Mouse (Mus musculus) ES-Bruce4 (cell line): Measurements from ENCODE around the gene Ddx42. TPM values are rescaled to one million over a fixed set of nuclear protein-coding genes. Genes with fewer than 3 reads are reported as not detected.

Experiments used
- H3K27ac ChIP-seq: 2 replicates; pipeline ENCODE4 v1.5.1; 2012; ENCODE audit warnings: low read length, inconsistent platforms; ENCODE audit not compliant: insufficient read depth
- H3K27me3 ChIP-seq: 2 replicates; pipeline ENCODE4 v1.6.1; 2012; ENCODE audit warnings: mild to moderate bottlenecking, low read length, inconsistent platforms; ENCODE audit not compliant: control insufficient read depth, poor library complexity, insufficient read depth, severe bottlenecking
- H3K36me3 ChIP-seq: 2 replicates; pipeline ENCODE4 v1.6.1; 2012; ENCODE audit warnings: inconsistent platforms, mild to moderate bottlenecking, low read length, moderate library complexity; ENCODE audit not compliant: control insufficient read depth, poor library complexity, insufficient read depth, severe bottlenecking
- H3K4me1 ChIP-seq: one replicate; pipeline ENCODE4 v1.8.1; 2011; ENCODE audit warnings: low read length; ENCODE audit not compliant: control insufficient read depth, insufficient read depth
- H3K4me3 ChIP-seq: 2 replicates; pipeline ENCODE4 v1.5.1; 2011; ENCODE audit warnings: low read depth, mild to moderate bottlenecking, low read length
- H3K9ac ChIP-seq: 2 replicates; pipeline ENCODE4 v1.6.1; 2012; ENCODE audit warnings: low read depth, mild to moderate bottlenecking, inconsistent platforms; ENCODE audit not compliant: poor library complexity, severe bottlenecking
- H3K9me3 ChIP-seq: replicated peaks from 2 replicates; pipeline ENCODE4 v1.6.1; 2012; ENCODE audit warnings: mild to moderate bottlenecking, low read length, inconsistent platforms; ENCODE audit not compliant: control insufficient read depth, poor library complexity, insufficient read depth, severe bottlenecking
- CTCF ChIP-seq: IDR thresholded peaks from one replicate; pipeline ENCODE4 v1.8.1; 2011; ENCODE audit warnings: low read depth, low read length
- EP300 ChIP-seq: IDR thresholded peaks from 2 replicates; pipeline ENCODE4 v1.6.1; 2011; ENCODE audit warnings: low read depth, low read length; ENCODE audit not compliant: insufficient read depth
- POLR2A ChIP-seq: IDR thresholded peaks from one replicate; pipeline ENCODE4 v1.8.1; 2011; ENCODE audit warnings: low read length; ENCODE audit not compliant: insufficient read depth
- polyA plus RNA-seq: library from polyadenylated mRNA; stranded (reverse); fragments of >200 nt; gene quantifications from 2 replicates; pipeline ENCODE4 v1.2.4, GENCODE M21; 2011; ENCODE audit warnings: low read depth; ENCODE audit not compliant: missing spikeins, insufficient read depth, insufficient read length

The Ddx42 gene
- polyA plus RNA-seq, 1 experiment: 75.4 TPM

DNA sequence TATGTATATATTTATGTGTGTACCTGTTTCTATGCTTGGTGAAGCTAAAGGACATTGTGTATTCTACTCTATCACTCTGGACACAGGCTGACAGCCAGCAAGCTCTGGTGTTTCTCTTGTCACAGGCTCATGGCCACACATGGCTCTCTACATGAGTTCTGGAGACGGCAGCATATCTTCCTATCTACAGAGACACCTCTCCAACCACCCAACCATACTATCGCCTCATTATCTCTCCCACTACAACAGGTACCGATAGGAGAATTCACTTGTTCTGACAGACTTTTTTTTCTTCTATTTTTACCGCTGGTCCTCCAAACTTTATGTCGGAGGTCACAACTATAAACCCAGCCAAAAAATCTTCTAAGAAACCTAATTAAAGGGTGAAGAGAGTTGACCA lies 24.5 kb upstream of the Ddx42 start:
- H3K9ac ChIP-seq: peak overlapping the region; percentile 86
- no peak for TF ChIP-seq POLR2A
- TF ChIP-seq EP300: no peak
- no peak for TF ChIP-seq CTCF
- H3K9me3 ChIP-seq: no peaks in the 10 kb centered on the region
- no peaks in the 10 kb centered on the region for H3K4me1 ChIP-seq
- no peaks in the 10 kb centered on the region for H3K27me3 ChIP-seq
- H3K4me3 ChIP-seq: no peak overlapping the region
- H3K27ac ChIP-seq: no peak overlapping the region
- H3K36me3 ChIP-seq: no peaks in the 10 kb centered on the region

DNA sequence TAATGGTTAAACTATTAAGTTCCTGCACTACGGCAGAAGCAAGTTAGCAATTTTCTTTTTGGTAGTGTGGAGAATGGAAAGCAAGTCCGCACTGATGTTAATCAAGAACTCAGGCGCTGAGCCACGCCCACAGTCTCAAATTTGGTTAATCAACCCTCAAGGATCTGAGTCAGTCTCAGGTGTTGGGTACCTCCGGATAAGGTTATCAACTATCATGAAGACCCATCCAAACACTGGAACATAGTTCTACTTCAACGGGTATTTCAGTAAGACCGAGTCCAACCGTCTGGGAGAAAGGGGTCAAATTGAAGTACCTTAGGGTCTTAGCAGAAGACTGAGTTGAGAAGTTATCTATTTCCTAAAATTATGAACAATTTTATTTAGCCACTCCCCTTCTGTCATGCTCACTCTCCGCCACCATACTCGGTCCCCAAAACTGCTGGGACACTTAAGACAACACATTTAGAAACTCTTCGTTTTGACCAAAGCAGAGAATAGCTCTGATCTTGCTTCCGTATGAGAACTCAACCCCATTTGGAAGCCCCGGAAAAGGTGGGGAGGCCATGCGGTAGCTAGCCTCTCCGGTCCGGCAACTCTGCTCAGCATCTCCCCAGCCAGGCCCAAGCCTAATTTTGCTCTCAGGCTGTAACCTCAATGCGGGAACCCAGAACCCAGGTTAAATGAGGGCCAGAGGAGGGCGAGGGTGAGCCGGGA lies 23.9 kb upstream of the Ddx42 start:
- Histone ChIP-seq H3K36me3 (no peaks in the 10 kb centered on the region), H3K27ac (0 out of 2 replicates have a peak overlapping the region, but pooled peaks have one; percentile 28), H3K9me3 (no peaks in the 10 kb centered on the region), H3K4me1 (no peaks in the 10 kb centered on the region), H3K4me3 (peak overlapping the region; percentile 95), H3K27me3 (no peaks in the 10 kb centered on the region), H3K9ac (peak overlapping the region; percentile 86)
- TF ChIP-seq POLR2A (no peak), EP300 (no peak), CTCF (no peak)

DNA sequence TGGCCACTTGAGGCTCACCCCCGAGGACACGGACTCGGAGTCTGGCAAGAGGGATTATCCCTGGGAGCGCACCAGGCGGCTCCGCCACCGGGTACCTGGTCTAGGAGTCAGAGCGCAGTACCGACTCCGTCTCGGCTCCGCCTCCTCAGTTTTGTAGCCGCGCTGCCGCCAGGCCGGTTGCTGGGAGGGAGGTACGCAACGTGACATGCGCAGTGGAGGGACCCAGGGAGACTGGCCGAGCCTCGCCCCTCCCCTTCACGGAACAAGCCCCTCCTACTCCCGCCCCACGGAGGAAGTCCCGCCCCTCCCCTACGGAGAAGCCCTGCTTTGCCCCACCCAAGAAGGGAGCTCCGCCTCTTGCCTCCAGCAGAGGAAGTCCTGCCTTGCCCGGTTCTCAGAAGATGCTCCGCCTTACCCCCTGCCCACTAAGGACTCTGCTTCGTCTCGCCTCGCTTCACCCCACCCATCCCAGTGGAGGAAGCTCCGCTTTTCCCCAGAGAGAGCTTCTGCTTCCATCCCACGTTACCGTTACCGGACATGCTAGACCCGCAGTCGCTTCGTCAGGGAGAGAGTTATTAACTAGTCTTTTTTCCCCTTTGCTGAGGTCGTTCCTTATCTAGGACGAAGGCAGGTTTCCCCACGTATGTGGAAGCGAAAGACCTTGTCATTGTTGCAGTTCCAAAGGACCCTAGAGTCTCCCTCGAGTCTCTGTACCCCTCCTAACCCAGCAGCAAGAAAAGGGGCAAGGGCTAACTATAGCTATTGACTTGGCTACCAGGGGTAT lies 23.2 kb upstream of the Ddx42 start:
- H3K27me3 ChIP-seq: no peaks in the 10 kb centered on the region
- H3K9me3 ChIP-seq: no peaks in the 10 kb centered on the region
- H3K4me1 ChIP-seq: no peaks in the 10 kb centered on the region
- H3K27ac ChIP-seq: peak overlapping the region; percentile 47
- peak overlapping the region; percentile 86 for H3K9ac ChIP-seq
- H3K4me3 ChIP-seq: peak overlapping the region; percentile 95
- 0 out of 2 replicates have a peak, but pooled peaks cover 5% of the 10 kb centered on the region for H3K36me3 ChIP-seq
- TF ChIP-seq CTCF (no peak), POLR2A (peak; percentile 73)

DNA sequence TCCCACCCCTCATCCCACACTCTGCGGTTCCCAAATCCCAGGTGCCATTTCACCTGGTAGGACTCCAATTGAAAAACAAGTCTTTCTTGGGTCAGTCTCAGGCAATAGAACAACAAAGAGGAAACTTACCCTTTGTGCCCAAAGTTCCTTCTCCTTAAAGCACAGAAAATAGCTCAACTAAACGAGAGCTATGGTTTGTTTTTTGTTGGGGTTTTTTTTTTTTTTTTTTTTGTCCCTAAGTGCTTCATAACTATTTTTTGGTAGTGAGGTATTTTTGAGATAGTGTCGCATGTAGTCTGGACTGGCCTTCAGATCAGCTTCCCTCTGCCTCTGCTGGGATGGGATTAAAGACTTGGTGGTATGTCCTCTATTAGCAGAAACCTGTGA lies 22.6 kb upstream of the Ddx42 start:
- TF ChIP-seq CTCF (no peak), POLR2A (no peak), EP300 (no peak)
- peak overlapping the region; percentile 93 for H3K4me3 ChIP-seq
- H3K4me1 ChIP-seq: no peaks in the 10 kb centered on the region
- 0 out of 2 replicates have a peak, but pooled peaks cover 6% of the 10 kb centered on the region for H3K36me3 ChIP-seq
- peak overlapping the region; percentile 67 for H3K9ac ChIP-seq
- peak overlapping the region; percentile 47 for H3K27ac ChIP-seq
- H3K27me3 ChIP-seq: no peaks in the 10 kb centered on the region
- H3K9me3 ChIP-seq: no peaks in the 10 kb centered on the region

DNA sequence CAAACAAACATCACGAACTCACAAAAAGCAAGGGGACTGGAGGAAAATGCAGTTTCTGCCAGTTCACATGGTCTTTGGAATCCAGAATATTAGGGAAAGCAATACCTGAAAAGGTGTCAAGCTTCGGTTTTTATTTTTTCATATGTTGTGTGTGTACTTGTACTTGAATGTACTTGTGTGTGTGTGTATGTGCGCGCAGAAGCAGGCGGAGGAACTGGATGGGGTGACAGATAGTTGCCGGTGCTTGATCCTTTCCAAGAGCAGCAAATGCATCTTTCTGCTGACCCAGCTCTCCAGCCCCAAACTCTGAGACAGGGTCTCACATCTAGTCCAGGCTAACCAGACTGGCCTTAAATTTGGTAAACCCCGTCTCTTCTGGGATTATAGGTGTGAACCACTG lies 21.8 kb upstream of the Ddx42 start:
- TF ChIP-seq CTCF (no peak), POLR2A (no peak), EP300 (no peak)
- H3K9ac ChIP-seq: no peak overlapping the region; the same call in 1 of the 2 replicates
- H3K4me1 ChIP-seq: no peaks in the 10 kb centered on the region
- peaks cover 6% of the 10 kb centered on the region; the same call in 1 of the 2 replicates for H3K36me3 ChIP-seq
- no peak overlapping the region for H3K4me3 ChIP-seq
- no peak overlapping the region for H3K27ac ChIP-seq
- no peaks in the 10 kb centered on the region for H3K9me3 ChIP-seq
- no peaks in the 10 kb centered on the region for H3K27me3 ChIP-seq

DNA sequence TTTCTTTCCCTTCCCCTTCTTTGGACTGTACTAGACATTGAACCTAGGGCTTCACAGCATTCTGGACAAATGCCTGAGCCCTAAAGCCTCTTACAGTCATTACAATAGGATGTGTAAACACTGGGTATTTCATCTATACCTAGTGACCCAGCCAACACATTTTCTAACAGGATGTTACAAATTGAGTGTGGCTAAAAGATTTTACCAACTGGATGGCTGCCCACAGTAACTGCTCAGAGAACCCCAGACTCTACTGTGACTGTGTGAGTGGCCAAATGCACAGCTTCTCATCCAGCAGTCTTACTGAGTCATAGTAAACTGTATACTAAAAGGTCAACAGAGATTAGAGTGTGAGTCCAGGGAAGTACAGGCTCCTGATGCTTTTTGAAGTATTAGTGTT lies 21.4 kb upstream of the Ddx42 start:
- TF ChIP-seq CTCF (no peak), EP300 (no peak), POLR2A (no peak)
- H3K36me3 ChIP-seq: peaks cover 6% of the 10 kb centered on the region; the same call in 1 of the 2 replicates
- no peaks in the 10 kb centered on the region for H3K4me1 ChIP-seq
- no peaks in the 10 kb centered on the region for H3K9me3 ChIP-seq
- no peak overlapping the region for H3K27ac ChIP-seq
- no peak overlapping the region for H3K4me3 ChIP-seq
- H3K27me3 ChIP-seq: no peaks in the 10 kb centered on the region
- H3K9ac ChIP-seq: no peak overlapping the region
